Mouse (Mus musculus): ENCODE measurements at regions not wholly inside any gene's neighbourhood (a gene's known extent, or its start where the extent isn't known, plus 50 kb on each side); places are given as distances from the start of the nearest gene placed in this dataset.

GRCm38 (mm10) chr6:140348578-140348977 lies 75.3 kb upstream of the Plekha5 start:
- TF ChIP-seq TAL1 (conservative IDR thresholded peaks at IDR 0.05; ENCODE audit: low read depth, low read length) (no peak), CTCF (IDR thresholded peaks at IDR 0.05; ENCODE audit: low read depth, low read length) (no peak)

Measured in G1E (cell line).